Mouse (Mus musculus): Measurements from ENCODE around the gene Gm10037.
A peak's percentile ranks its signal among the peaks of the same experiment; 100 is the strongest.
"Not testable (repeated sequence)": the region's sequence is repeated elsewhere in the genome, so short reads cannot be mapped to it uniquely, and the experiment has no call there.

The Gm10037 gene

DNA sequence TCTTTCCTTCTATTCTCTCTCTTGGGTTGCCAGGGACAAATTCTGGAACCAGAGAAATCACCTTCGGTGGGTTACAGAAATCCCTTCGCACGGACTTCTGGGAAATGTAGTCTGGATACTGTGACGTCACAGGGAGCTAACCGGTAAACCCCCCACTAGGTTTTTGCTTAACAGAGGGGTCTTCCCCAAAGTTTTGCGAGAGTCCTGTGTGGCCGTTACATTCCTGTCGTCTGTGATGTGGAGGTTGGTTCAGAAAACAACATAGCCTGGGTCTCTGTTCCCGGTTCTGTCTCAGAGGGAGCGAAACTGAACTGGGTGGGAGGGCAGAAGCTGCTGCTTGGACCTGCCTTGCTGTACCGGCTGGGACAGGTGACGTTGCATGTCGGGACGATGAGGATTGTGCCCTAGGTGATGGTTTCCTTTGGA, at the start of gene Gm10037:
TSS of gene Gm10037 (plus strand) at position 196 of the 426 bp plus-strand sequence.
- peak; percentile 72 for DNase-seq

DNA sequence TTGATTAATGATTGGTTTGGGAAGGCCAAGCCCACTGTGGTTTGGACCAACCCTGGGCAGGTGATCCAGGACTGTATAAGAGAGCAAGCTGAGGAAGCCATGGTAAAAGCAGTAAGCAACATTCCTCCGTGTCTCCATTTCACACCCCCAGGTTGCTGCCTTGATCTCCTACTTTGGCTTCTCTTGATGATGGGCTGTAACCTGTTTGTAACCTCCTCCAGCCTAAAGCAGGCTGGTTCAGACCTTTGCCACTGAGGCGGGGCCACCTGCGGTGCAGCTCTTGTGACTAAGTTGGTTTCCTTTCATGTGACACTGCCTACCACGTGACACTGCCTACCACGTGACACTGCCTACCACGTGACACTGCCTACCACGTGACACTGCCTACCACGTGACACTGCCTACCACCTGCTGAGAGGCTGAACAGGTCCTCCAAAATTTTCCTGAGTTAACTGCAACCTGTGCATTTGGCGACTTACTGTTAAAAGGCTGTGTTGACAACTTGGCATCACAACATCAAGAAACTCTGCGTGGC, 38.9 kb upstream of the Gm10037 start:
- no peak for DNase-seq

DNA sequence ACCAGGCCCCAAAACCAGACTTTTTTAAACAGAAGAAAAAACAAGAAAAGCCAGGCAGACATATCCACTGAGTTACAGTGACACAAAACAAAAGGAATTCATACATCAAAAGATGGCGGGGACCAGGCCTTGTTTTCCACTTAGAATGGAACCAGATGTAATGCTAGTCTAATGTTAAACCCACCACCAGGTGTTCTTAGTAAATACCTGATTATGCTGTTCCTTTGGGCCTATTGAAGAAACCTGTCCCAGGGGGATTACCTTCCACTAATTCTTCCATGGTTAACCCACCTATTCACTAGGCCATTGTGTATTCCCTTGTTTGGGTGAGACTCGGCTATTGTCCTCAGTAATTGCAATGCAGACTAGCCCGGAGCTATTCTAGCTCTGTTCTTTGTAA, 32.3 kb upstream of the Gm10037 start:
- no peak for DNase-seq

DNA sequence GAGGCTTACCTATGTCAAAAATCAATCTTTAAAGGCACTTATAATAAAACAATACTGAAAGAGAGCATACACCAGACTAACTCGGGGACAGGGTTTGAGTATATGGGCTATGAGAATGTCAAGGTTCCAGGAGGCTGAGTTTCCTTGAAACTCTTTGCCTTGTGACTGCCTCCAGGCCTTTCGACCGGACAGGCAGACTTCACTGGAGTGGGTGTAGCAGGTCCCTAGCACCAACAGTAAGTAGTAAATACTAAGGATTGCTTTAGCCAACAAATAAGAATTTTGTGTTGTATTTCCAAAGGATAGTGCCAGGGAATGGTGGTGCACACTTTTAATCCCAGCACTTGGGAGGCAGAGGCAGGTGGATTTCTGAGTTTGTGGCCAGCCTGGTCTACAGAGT, 31.8 kb upstream of the Gm10037 start:
- DNase-seq = not testable (repeated sequence)

DNA sequence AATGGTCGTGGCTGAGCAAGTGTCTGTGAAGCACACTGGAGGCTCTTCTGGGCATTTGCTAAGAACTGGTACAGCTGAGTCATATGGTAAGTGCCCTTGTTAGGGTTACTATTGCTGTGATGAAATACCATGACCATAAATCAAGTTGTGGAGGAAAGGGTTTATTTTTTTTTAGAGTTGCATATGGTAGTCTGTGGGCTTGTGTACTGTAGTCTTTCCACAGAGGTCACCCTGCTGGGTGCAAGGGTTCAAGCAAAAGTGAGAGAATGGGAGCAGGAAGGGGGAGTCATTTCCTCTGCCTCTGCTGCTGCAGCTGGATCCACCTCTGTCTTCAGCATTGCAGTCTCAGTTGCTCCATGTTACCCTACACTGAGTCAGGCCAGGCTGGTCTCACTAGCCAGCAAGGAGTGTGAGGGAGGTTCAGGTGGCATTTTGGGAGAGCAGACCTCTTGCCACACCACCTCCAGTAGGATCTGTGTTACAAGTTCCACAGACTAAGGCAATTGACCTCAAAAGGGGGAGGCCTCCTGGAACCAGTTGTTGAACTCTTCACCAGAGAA, 19.2 kb upstream of the Gm10037 start:
- no peak for DNase-seq

DNA sequence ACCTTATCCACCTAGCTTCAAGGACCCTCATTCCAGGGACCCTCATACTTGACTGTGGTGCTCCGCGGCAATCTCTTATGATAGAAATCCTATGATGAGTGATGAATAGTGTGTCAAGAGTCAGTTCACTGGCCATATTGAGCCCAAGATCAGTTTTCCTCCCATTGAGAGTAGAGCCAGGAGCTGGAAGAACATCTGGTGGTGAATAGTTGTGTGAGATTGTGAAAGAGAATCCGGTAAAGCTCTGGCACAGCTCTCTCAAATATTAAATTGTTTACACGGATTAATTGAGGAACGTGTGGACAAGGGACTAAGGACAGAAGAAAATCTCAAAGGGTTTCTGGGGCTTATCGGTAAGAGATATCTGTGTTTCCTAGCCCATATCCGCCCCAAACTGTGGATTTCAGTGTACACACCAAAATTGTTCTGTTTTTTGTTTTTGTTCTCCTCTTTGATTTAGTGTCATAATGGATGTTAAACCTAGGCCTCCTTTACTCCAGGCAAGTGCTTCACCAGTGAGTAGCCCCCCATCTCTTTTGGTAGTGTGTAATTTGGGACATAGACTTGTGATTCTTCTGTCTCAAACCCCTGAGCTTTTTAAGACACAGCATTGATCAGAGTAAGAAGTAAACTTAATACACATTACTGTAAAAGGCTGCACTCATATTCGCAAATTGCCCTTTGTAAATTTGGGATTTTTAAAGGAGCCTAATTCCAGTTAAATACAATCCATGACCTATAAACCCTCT, 17.8 kb upstream of the Gm10037 start:
- DNase-seq = peak; percentile 13

DNA sequence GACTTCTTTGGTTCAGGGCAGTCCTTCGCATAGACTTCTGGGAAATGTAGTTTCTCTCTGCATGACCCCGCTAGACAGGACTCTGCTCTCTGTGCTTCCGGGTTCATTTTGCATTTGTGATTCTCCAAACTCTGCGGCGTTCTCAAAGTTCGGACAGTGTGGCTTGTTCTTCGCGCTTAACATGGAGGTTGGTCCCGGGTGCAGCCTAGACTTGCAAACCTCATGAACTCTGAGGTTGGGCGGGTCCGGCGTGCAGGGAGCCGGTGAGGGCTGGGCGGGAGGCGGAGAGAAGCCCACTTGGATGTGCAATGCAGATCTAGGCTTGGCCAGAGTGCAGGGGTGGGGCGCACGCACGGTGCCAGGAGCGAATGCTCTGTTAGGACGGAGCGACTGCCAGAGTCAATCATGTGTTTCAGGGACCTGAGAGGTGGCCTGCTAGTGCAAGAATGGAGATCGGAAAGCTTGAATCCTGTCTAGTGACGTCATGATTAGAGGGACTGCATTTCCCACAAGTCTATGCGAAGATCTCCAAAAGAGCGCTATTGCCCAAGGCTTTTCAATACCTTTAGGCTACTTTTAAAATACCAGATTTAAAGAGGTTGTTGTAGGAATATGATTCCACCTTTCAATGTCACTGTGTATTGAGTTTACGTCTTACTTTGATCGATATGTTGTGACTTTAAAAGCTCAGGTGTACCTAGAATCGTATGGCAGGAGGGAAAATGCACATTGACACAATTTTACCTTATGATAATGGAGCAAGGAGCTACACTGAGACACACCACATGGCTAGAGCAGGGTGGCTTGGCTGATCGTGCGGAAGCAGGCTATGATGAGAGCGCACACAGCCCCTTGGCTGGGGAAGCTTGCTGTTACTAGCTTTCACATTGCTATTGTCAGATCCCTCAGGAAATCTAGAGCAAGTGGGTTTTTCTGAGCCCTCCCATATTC, 16.9 kb upstream of the Gm10037 start, which contains the start of gene Zfp273:
TSS of gene Zfp273 (plus strand) at position 31 of the 951 bp plus-strand sequence.
- DNase-seq = peak; percentile 91

DNA sequence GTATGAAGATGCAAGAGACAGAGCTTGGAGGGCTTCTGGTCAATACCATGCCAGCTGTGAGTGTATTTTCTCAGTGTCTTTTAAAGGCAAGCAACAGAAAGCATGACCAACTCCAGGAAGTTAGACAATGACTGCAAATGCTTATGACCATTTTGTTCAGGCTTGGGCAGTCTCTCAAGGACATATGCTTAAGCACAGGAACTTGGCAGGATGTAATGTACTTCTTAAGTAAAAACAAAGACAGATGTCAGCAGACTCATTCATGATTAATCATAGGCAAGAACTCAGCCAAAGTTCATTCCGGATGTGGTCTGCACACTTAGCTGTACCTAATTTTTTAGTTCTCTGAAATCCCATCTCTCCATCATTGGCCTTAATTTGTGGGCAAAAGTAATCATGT, 12.3 kb upstream of the Gm10037 start:
- no peak for DNase-seq

DNA sequence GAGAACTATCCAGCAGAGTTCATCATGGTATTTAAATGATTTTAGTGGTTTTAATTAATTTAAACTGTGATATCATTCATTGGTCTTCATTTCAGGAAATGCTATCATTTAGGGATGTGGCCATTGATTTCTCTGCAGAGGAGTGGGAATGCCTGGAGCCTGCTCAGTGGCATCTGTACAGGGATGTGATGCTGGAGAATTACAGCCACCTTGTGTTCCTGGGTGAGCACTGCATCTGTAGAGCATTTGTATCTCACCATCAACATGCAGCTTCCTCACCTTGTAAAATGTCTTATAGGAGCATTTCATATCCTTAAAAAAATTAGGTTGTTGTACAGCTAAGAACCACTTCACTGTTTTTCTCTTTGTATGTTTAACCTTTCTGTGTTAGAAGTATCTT, 2.2 kb downstream of the Gm10037 start:
- not testable (repeated sequence) for DNase-seq

DNA sequence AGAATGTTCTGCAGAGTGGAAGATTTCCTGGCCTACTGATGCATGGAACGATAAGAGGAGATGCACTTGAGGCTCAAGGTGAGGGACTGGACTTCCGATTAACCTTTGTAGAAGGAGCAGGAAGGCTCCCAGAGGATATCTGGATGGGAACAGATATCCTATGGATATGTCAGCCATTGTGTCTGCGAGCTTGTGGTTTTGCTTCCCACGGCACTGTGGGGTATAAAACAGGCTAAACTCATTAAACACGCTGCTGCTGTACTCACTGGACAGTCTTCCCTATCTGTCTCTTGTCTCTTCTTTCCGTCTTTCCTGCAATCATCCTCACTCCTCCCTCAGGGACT, 12.8 kb downstream of the Gm10037 start:
- DNase-seq = no peak

DNA sequence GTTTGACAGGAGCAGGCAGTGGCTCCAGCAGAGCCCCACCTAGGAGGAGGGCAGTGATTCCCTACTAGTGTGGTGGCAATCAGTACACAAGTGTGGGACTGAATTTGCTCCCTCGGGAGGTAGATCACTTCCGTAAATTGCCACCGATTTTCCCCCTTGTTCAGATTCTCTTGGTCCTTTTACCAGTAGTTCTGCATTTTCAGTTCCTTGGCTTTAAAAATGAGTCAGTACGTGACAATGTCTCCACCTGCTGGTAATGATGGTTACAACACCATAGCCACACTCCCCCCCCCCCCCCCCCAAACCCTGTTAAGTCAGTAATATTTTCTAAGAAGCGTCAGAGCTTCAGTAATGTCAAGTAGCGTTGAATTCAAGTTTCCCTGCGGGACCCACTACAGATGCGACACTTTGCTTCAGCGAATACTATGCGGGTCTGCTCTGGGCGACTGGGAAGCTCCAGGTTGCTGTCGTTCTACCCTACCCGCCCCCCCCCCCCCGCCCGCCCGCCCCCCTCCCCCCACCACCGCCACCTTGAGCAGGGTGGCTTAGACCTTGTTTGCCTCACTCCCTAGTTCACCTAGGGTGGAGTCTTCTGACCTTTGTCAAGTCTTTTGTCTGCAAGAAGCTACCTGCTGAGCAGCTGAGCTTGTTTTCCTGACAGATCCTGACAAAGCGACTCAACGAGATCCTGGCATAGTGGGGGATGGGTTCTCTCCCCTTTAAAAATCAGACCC, 13.4 kb downstream of the Gm10037 start:
- DNase-seq = peak; percentile 70

DNA sequence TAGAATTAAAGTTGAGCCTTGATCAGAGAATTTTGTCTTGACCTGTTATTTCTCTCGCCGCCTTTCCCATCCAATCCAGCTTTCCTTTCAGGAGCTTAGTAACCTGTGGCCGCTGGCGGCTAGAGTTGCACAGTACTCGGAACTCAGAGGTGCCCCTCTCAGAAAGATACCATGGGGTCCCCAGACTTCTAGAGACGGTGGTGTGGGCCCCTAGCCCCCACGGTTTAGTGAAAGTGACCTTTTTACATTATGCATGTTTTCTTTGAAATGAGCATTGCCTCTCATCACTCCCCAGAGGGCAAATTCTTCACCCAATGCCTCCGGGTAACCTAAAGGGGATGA, 13.9 kb downstream of the Gm10037 start:
- no peak for DNase-seq

DNA sequence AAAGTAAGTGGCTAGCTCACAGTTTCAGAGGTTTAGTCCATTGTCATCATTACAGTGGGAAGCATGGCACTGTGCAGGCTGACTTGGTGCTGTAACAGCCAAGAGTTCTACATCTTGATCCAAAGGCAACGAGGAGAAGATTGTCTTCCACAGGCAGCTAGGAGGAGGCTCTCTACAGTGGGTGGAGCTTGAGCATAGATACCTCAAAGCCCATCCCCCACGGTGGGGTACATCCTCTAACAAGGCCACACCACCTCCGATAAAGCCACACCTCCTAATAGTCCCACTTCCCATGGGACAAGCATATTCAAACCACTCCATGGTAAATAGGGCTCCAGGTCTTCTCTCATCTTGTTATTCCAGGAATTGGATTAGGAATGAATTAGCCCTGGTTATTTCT, 19.5 kb downstream of the Gm10037 start:
- no peak for DNase-seq

DNA sequence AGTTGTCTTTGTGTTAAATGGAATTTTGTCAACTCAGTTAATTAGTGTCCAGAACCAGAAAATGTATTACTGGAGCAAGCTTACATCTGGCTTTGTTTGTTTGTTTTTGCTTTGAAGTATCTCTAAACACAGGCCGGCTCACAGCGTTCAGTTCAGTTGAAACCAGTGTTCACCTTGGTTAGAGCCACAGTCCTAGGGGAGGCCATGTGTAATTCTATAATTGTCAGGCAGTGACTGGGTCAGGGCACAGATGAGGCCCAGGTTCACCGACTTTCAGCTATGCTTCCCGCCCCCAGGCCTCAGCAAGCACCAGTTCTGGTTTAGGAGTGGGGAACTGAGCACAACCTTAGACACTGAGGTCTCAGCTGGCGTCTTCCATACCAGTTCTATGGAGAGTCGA, 22.2 kb downstream of the Gm10037 start:
- DNase-seq = no peak

DNA sequence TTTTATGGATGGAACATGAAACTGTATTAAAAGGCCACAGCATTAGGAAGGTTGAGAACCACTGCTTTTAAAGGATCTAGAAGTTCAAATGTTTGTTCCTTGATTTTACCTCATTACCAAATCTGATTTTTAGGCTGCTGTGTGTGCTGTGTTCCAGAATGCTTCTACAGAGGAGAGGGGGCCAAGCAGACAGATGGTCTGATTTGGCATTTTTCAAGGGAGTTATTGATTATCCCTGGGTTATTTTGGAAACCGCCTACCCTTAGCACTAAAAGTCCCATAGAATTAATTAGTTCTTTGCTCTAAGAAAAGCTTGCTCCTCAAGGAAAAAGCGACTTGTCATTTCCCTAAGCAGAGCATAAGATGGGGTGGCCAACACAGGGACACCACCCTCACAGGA, 23.1 kb downstream of the Gm10037 start:
- DNase-seq = no peak

DNA sequence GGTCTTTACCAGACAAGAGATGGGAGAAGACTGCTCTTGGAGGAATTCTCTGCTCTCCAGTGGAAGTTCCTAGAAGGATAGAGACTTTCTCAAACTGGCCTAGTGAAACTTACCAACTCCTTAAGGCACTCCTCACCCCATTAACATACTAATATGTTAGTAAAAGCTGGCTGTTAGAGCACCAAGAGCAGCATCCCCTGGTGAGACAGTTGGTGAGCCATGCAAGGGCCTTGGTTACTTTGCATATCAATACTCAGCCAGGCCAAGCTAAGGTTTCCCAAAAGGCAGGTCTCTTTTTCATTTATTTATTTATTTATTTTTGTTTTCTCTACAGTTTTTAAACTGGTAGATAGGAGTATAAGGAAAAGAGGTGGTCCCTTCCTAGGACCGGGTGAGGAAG, 26.4 kb downstream of the Gm10037 start:
- no peak for DNase-seq

DNA sequence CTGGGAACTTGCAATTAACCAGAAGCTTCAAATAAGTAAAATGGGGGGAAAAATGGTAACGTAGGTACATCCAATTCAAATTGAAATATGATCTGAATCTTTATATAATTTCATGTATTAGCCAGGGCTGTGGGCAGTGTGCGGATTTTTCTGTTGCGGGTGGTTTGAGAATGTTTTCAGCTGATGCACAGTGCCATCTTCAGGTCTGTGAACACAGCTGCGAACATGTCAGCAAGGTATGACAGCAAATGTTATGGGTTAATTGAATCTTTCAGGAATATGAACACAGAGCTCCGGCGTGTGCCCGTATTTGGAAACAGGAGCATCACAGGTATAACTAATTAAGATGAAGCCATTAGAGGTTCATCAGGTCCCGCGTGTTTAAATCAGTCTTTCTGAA, 31.6 kb downstream of the Gm10037 start:
- no peak for DNase-seq

DNA sequence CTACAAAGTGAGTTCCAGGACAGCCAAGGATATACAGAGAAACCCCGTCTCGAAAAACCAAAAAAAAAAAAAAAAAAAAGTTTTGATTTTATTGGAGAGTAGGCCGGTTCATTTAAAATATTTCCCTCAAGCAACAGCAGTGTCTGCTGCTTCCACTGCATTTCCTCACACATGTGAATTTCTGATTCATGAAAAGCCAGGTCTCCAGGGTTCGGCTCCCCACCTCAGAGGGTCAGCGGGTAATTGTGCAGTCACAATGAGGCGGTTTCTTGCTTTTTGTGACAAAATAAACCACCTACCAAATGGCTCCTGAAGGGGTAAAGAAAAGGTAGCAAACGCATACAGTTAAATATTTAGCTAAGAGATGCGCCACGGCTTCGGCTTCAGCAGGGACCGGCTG, 32.1 kb downstream of the Gm10037 start, which contains the start of gene BC048507:
TSS of gene BC048507 (plus strand) at position 301 of the 400 bp plus-strand sequence.
- no peak for DNase-seq

DNA sequence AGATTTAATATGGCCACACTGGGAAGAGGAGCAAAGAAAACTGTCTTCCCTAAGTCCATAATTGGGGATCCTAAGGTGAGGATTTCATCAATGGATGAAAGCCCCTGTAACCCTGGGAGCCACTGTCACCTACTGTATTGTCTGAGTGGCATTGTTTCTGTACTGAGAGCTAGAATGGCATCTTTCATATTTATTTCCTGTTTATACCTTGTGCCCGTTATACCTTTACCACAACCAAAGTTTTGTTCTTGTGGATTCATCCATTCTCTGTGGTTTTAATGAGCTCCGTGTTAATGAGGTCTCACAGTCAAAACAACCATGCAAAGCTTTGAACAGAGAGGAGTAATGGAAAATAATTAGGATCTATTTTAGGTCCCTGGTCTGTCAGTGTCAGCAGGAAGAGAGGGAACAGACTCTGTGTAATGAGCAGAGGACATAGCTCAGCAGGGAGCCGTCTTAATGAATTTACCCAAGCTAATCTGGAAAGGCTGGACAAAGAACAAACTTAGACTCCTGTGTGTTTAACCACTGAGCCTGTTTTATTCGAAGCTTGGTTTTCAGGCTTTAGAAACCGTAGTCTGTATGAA, 34.0 kb downstream of the Gm10037 start:
- DNase-seq = no peak

DNA sequence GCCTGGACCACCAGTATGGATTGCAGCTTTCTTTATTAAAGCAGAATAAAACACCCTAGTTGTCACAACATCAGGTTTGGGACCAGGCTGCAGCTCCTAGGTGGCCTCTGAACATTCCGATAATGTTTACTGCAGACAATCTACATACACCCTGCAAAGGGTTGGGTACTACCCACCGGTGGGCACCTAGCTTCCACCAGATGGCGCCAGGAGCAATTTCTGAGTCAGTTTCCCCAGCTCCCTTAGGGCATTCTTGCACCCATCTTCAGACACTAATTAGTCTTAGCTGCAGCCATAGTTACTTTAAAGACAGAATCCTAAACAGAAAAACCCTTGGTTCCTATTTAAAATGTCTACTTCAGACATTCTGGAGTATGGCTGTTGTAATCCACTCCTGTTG, 37.0 kb downstream of the Gm10037 start:
- no peak for DNase-seq

DNA sequence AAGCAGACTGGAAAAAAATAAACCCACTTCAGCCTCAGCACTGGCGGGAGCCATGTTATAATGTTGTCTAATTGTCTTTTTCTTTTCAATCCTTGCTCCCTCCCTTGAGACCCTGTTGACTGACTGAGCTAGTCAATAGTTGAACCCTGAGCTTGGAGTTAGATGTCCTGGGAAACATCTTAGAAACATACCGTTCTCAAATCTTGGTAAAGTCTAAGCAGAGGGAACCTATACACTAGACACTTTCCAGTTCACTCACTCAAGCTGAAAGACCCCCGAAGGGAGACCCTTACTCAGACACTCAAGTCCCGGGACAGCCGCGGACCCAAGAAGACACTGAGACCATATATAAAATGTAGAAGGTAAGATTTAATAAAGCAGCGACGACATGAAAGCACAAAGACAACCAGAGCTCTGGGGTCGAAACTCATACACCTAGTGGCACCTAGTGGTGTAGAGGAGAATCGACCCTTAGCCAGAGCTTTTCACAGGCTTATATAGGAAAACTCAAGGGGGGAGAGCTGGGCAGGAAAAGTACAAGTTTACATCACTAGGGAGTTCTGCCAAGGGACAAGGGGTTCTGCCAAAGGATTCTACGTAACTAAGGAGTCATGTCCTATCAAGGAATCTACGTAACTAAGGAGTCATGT, 45.3 kb downstream of the Gm10037 start:
- DNase-seq = not testable (repeated sequence)
